Mouse (Mus musculus) liver, embryonic 14.5 days (tissue): ENCODE measurements around the gene Tspan32.

Experiments
- CTCF ChIP-seq: IDR thresholded peaks from 2 replicates; pipeline ENCODE4 v1.5.1; 2016; ENCODE audit warnings: antibody characterized with exemption, low read depth, control low read depth
- EP300 ChIP-seq: IDR thresholded peaks from 2 replicates; pipeline ENCODE4 v1.6.1; 2016; ENCODE audit warnings: antibody characterized with exemption, low read depth

DNA sequence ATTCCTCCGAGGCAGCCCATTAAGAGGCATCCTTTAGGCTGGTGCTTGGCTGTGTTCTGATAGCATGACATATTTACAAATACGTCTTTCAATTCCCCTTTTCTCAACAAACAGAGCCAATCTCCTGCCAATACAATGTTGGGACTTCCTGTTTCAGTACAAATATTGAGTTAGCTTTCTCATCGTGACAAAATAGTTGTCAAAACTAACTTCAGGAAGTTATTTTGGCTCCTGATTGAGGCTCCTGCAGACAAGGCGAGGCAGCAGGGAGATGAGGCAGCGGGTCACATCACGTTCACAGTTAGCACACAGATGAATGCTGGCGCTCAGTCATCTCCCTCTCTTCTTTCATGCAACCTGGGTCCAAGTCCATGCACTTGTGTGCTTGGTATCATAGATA, 41.5 kb downstream of the Tspan32 start:
- TF ChIP-seq CTCF: no peak
- TF ChIP-seq EP300: no peak
